Mouse (Mus musculus) midbrain, embryonic 16.5 days (tissue): ENCODE measurements around the gene Gon4l. TPM values are rescaled to one million over a fixed set of nuclear protein-coding genes. Genes with fewer than 3 reads are reported as not detected.

ENCODE experiments used
- ATAC-seq: fragments of 200-750 bp; cut with Nextera tagmentation; 2 replicates; pipeline ENCODE4 v1.8.0; 2017; ENCODE audit warnings: moderate TSS enrichment
- H3K27ac ChIP-seq: fragments of 300-500 bp; sonication (generic); 2 replicates; pipeline ENCODE4 v1.5.1; 2014; ENCODE audit warnings: mild to moderate bottlenecking, low read length, mixed read lengths
- H3K27me3 ChIP-seq: fragments of 300-500 bp; sonication (generic); 2 replicates; pipeline ENCODE4 v1.6.1; 2014; ENCODE audit warnings: low read depth, low read length, mixed read lengths; ENCODE audit not compliant: control insufficient read depth, insufficient read depth
- H3K36me3 ChIP-seq: fragments of 300-500 bp; sonication (generic); 2 replicates; pipeline ENCODE4 v1.6.1; 2014; ENCODE audit warnings: mild to moderate bottlenecking, low read length, moderate library complexity, mixed read lengths; ENCODE audit not compliant: control insufficient read depth, insufficient read depth
- H3K4me1 ChIP-seq: fragments of 300-500 bp; sonication (generic); 2 replicates; pipeline ENCODE4 v1.6.1; 2014; ENCODE audit warnings: mild to moderate bottlenecking, low read length, mixed read lengths; ENCODE audit not compliant: control insufficient read depth, insufficient read depth
- H3K4me2 ChIP-seq: fragments of 300-500 bp; sonication (generic); 2 replicates; pipeline ENCODE4 v1.6.1; 2014; ENCODE audit warnings: mild to moderate bottlenecking, low read length, mixed read lengths
- H3K4me3 ChIP-seq: fragments of 300-500 bp; sonication (generic); 2 replicates; pipeline ENCODE4 v1.5.1; 2014; ENCODE audit warnings: low read depth, mild to moderate bottlenecking, low read length, moderate library complexity, mixed read lengths
- H3K9ac ChIP-seq: fragments of 300-500 bp; sonication (generic); 2 replicates; pipeline ENCODE4 v1.6.1; 2014; ENCODE audit warnings: low read depth, low read length, mixed read lengths
- H3K9me3 ChIP-seq: fragments of 300-500 bp; sonication (generic); replicated peaks from 2 replicates; pipeline ENCODE4 v1.6.1; 2014; ENCODE audit warnings: mild to moderate bottlenecking, low read length, mixed read lengths; ENCODE audit not compliant: control insufficient read depth, poor library complexity, severe bottlenecking
- WGBS: fragments of 180-500 bp; shearing (Covaris S2); extraction: QIAGEN DNeasy Blood & Tissue Kit; methylation state at CpG from one replicate; pipeline ENCODE4 v1.1.7; 2014; 5-methylcytosine and 5-hydroxymethylcytosine counted together
- polyA plus RNA-seq: library from polyadenylated mRNA; unstranded; fragments of >200 nt; fragmentation: Nextera tagmentation; extraction: Ambion mirVana; gene quantifications from 2 replicates; pipeline ENCODE4 v1.2.1, GENCODE M21; 2015

Gon4l gene
- polyA plus RNA-seq, 1 experiment from 2014 or later: 13.7 TPM

DNA sequence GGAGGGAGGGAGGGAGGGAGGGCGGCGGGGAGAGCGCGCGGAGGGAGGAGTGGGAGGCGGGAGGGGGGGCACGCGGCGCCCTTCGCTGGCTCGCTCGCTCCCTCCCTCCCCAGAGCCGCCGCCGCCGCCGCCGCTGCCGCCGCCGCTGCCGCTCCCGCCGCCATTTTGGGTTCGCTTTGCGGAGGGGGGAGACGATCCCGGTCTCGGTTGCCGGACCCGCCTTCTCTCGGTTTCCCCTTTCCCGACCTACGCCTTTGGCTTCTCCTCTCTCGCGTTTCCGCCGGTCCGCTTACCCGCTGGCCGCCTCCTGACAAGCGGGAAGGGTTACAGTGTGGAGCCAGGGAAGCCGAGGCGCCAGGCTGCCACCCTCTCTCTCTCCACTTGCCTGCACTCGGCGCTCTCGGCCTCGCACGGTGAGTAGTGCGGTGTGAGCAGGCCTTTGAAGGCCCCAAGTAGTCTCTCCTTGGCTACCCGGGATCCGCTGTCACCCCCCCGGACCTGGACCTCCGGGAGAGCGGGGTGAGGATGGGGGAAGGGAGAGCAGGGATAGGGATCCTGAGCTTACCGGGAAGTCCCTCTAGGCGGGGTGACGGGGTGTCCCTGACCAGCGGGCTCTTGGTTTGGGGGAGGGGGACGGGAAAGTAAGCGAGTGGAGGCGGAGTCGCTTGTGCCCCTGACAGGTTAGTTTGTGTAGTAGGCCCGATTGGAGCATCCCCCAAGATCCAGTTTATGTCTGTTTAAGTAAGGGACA, 115.7 kb downstream of the Gon4l start, which contains the start of the genes Ash1l and Dap3:
Ash1l (plus strand) TSS at position 47 of the 751 bp plus-strand sequence.
Dap3 (minus strand) TSS at position 606 of the 751 bp plus-strand sequence.
- Histone ChIP-seq H3K27ac (peak within 1 kb of the TSS; percentile 97), H3K9ac (peak within 1 kb of the TSS; percentile 85), H3K4me1 (peaks cover 39% of the 10 kb centered on the region), H3K36me3 (no peaks in the 10 kb centered on the region), H3K4me3 (peak within 1 kb of the TSS; percentile 89), H3K9me3 (no peaks in the 10 kb centered on the region), H3K4me2 (peak within 1 kb of the TSS; percentile 77), H3K27me3 (no peaks in the 10 kb centered on the region)
- WGBS: under 1% methylated on average over 41 of the region's 64 CpGs
- ATAC-seq: peak; percentile 85

DNA sequence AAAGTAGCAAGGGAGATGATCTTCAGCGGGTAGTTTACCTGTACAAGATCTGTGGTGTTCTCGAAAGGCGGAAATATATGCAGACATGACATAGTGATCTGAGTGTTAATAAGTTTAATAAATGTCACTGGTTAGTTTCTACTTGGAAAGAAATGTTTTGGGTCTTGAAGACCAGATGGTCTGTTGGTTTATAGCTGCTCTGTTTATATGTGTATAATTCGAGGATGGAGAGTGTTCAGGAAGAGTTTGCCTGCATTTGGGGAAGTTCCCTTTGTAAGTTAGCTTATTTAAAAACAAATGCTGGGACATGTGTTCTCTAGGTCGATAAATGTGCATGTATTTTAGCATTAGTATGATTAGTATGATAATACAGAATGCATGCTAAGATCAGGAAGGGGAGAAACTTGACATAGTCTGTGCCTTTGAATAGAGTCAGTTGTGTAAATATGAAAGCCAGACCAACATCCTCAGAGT, 116.3 kb downstream of the Gon4l start:
- H3K4me2 ChIP-seq: peak overlapping the region; percentile 77
- H3K4me3 ChIP-seq: peak overlapping the region; percentile 89
- H3K27ac ChIP-seq: peak overlapping the region; percentile 97
- H3K9me3 ChIP-seq: no peaks in the 10 kb centered on the region
- ATAC-seq: no peak
- peaks cover 39% of the 10 kb centered on the region for H3K4me1 ChIP-seq
- peak overlapping the region; percentile 85 for H3K9ac ChIP-seq
- H3K36me3 ChIP-seq: no peaks in the 10 kb centered on the region
- 2% methylated on average over 5 of the region's 5 CpGs for WGBS
- H3K27me3 ChIP-seq: no peaks in the 10 kb centered on the region

DNA sequence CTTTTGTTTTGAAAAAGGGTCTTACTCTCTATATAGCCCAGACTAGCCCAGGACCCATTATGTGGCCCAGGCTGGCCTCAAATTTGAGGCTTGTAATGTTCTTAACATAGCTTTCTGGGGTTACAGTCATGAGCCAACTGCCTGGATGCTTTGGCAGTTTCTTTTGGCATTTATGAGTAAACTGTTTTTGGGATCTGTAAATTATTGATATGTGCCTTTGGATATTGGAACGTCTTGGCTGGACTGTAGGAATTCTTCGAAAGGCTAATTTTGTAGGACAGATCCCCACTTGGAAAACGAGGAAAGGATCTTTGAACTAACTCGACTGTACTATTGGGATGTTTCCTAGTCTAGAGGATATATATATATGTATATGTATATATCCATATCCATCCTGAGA, 118.2 kb downstream of the Gon4l start:
- WGBS: 83% methylated on average over 4 of the region's 4 CpGs
- H3K9me3 ChIP-seq: no peaks in the 10 kb centered on the region
- H3K4me3 ChIP-seq: no peak overlapping the region
- no peak for ATAC-seq
- no peak overlapping the region for H3K4me2 ChIP-seq
- H3K36me3 ChIP-seq: no peaks in the 10 kb centered on the region
- H3K9ac ChIP-seq: no peak overlapping the region
- H3K27me3 ChIP-seq: no peaks in the 10 kb centered on the region
- H3K27ac ChIP-seq: no peak overlapping the region
- peaks cover 32% of the 10 kb centered on the region for H3K4me1 ChIP-seq

DNA sequence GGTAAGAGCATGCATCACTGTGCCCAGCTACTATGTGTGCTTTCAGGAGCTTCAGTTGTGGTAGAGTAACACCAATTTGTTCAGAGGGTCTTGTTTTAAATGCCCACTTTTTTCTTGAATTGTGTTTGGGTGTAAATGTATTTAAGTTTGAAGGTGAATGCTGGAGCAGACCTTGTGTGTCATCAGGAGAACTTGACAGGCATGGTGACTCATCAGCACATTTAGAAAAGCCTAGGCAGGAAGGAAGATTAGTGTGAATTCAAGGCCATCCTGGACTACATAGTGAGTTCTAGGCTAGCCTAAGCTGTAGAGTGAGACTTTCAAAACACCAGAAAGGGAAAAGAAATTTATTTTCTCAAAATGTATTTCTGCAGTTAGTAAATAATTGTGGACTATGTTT, 118.7 kb downstream of the Gon4l start:
- H3K4me2 ChIP-seq: no peak overlapping the region
- no peaks in the 10 kb centered on the region for H3K27me3 ChIP-seq
- peaks cover 27% of the 10 kb centered on the region for H3K4me1 ChIP-seq
- H3K36me3 ChIP-seq: no peaks in the 10 kb centered on the region
- no peak for ATAC-seq
- H3K27ac ChIP-seq: no peak overlapping the region
- no peaks in the 10 kb centered on the region for H3K9me3 ChIP-seq
- H3K9ac ChIP-seq: no peak overlapping the region
- no peak overlapping the region for H3K4me3 ChIP-seq

Other genes with a start within 250 kb of the Gon4l start
- 104 and 131 TPM in 2 replicates for gene Arhgef2, start 229.3 kb upstream of the Gon4l start, polyA plus RNA-seq
- not detected in 2 replicates for gene Rxfp4, start 182.1 kb upstream of the Gon4l start, polyA plus RNA-seq
- gene Khdc4, start 149.4 kb upstream of the Gon4l start, polyA plus RNA-seq: 84.4 and 94.9 TPM in 2 replicates
- gene Rit1, start 118.4 kb upstream of the Gon4l start, polyA plus RNA-seq: 59.4 and 65.6 TPM in 2 replicates
- gene Syt11, start 60.1 kb upstream of the Gon4l start, polyA plus RNA-seq: 217 and 225 TPM in 2 replicates
- gene Msto1, start 78.8 kb downstream of the Gon4l start, polyA plus RNA-seq: 46.9 and 51.2 TPM in 2 replicates
- 19.0 and 21.9 TPM in 2 replicates for gene Ash1l, start 115.4 kb downstream of the Gon4l start, polyA plus RNA-seq
- 120 and 123 TPM in 2 replicates for gene Dap3, start 116.0 kb downstream of the Gon4l start, polyA plus RNA-seq